Mouse (Mus musculus) lung, embryonic 16.5 days (tissue): ENCODE measurements around the gene Atp6v1g3. TPM values are rescaled to one million over a fixed set of nuclear protein-coding genes. Genes with fewer than 3 reads are reported as not detected.

ENCODE experiments used
- ATAC-seq: fragments of 200-750 bp; cut with Nextera tagmentation; 2 replicates; pipeline ENCODE4 v1.8.0; 2017; ENCODE audit warnings: low read depth, mild to moderate bottlenecking, moderate library complexity
- H3K27ac ChIP-seq: fragments of 300-500 bp; sonication (generic); 2 replicates; pipeline ENCODE4 v1.5.1; 2014; ENCODE audit warnings: mild to moderate bottlenecking, control low read depth, low read length
- H3K27me3 ChIP-seq: fragments of 300-500 bp; sonication (generic); 2 replicates; pipeline ENCODE4 v1.6.1; 2014; ENCODE audit warnings: low read depth, low read length, mixed read lengths; ENCODE audit not compliant: control insufficient read depth, insufficient read depth
- H3K36me3 ChIP-seq: fragments of 300-500 bp; sonication (generic); 2 replicates; pipeline ENCODE4 v1.6.1; 2014; ENCODE audit warnings: low read length; ENCODE audit not compliant: control insufficient read depth, insufficient read depth
- H3K4me1 ChIP-seq: fragments of 300-500 bp; sonication (generic); replicated peaks from 2 replicates; pipeline ENCODE4 v1.6.1; 2014; ENCODE audit warnings: low read length, mixed read lengths; ENCODE audit not compliant: control insufficient read depth, insufficient read depth
- H3K4me2 ChIP-seq: fragments of 300-500 bp; sonication (generic); 2 replicates; pipeline ENCODE4 v1.6.1; 2014; ENCODE audit warnings: low read depth, low read length, control low read depth
- H3K4me3 ChIP-seq: fragments of 300-500 bp; sonication (generic); 2 replicates; pipeline ENCODE4 v1.5.1; 2014; ENCODE audit warnings: mild to moderate bottlenecking, low read length, control low read depth
- H3K9ac ChIP-seq: fragments of 300-500 bp; sonication (generic); 2 replicates; pipeline ENCODE4 v1.6.1; 2014; ENCODE audit warnings: low read length, control low read depth
- H3K9me3 ChIP-seq: fragments of 300-500 bp; sonication (generic); 2 replicates; pipeline ENCODE4 v1.6.1; 2016; ENCODE audit warnings: low read length; ENCODE audit not compliant: control insufficient read depth
- WGBS: fragments of 180-500 bp; shearing (Covaris S2); extraction: QIAGEN DNeasy Blood & Tissue Kit; methylation state at CpG from one replicate; pipeline ENCODE4 v1.1.7; 2014; 5-methylcytosine and 5-hydroxymethylcytosine counted together
- polyA plus RNA-seq: library from polyadenylated mRNA; unstranded; fragments of >200 nt; fragmentation: Nextera tagmentation; extraction: Ambion mirVana; gene quantifications from 2 replicates; pipeline ENCODE4 v1.2.1, GENCODE M21; 2015

Gene Atp6v1g3
- polyA plus RNA-seq, 1 experiment from 2014 or later: not detected

DNA sequence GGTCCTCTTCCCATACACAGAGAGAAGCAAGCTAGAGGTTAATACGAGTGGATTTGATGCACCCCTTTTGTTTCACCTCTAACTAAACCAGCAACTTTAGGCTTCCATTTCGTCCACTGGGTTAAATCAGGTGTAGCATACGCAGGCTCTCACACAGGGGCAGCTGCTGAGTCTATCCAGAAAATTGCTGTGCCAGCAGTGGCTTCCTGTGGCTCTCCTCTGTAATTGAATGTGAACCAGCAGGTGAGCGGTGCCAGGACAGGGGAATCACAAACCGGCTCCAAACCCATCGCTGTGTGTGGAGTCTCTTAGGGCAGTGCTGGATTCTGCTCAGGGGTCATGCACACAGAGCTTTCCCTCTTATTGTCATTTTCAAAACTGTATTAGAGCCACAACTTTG is 7.6 kb downstream of the Atp6v1g3 start:
- H3K4me1 ChIP-seq: peaks cover 5% of the 10 kb centered on the region; the same call in 1 of the 2 replicates
- no peak overlapping the region for H3K4me2 ChIP-seq
- H3K4me3 ChIP-seq: no peak overlapping the region
- H3K27me3 ChIP-seq: no peaks in the 10 kb centered on the region
- no peak for ATAC-seq
- no peak overlapping the region for H3K9ac ChIP-seq
- WGBS: 75% methylated on average over 6 of the region's 6 CpGs
- H3K9me3 ChIP-seq: no peaks in the 10 kb centered on the region
- H3K36me3 ChIP-seq: no peaks in the 10 kb centered on the region
- no peak overlapping the region for H3K27ac ChIP-seq

DNA sequence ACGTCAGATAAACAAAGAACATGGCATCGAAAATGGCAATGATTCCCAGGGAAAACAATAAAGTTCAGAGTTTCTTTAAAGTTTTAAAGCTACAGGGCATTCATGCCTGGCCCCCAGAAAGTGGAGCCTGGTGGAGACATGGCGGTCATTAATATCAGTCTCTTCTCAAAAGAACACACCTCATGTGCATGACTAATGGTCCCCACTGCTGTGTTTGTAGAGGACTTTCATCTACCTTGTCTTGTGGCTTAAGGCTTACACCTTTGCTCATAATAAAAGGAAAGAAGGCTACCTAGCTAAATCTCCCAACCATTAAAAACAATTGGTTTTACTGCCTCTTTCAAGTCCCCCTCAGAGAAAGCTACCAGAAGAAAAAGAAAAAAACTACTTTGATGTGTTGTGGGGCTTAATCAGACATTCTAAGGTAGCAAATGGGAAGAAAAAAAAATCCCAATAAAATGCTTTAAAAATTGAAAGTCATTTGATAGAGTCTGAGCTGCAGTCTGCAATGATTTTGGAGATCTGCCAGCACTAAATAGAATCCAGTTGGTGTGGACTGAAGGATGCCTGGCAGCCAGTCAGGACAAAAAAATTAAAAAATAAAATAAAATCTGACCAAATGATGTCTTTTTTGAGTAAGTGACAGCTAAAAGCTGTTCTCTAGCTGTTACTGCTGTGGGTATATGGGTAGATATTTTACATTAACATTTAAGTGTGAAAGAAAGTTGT is 9.0 kb downstream of the Atp6v1g3 start:
- H3K9me3 ChIP-seq: no peaks in the 10 kb centered on the region
- H3K9ac ChIP-seq: no peak overlapping the region
- no peak overlapping the region for H3K4me3 ChIP-seq
- no peaks in the 10 kb centered on the region for H3K36me3 ChIP-seq
- ATAC-seq: peak; percentile 75; the same call in 1 of the 2 replicates
- WGBS: 75% methylated on average over 3 of the region's 3 CpGs
- no peak overlapping the region for H3K4me2 ChIP-seq
- no peaks in the 10 kb centered on the region for H3K27me3 ChIP-seq
- H3K4me1 ChIP-seq: peaks cover 5% of the 10 kb centered on the region; the same call in 1 of the 2 replicates
- H3K27ac ChIP-seq: no peak overlapping the region

DNA sequence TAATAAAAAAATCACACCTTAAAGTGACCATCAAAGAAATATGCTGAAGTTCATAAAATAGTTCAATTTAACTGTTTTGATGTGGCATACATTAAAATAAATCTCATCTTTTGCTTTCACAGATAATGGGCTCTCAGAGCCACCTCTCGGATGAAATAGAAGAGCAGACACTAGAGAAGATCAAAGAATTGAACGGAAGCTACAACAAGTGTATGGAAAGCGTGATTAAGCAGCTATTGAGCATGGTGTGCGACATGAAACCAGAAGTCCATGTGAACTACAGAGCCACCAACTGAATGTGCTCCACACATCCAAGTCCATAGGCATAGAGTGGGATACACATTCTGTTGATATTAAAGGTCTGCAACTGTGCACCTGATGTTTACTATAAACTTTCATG is 14.1 kb downstream of the Atp6v1g3 start:
- Histone ChIP-seq H3K27ac (no peak overlapping the region), H3K9ac (no peak overlapping the region), H3K4me2 (no peak overlapping the region), H3K27me3 (no peaks in the 10 kb centered on the region), H3K4me3 (no peak overlapping the region), H3K4me1 (peaks cover 12% of the 10 kb centered on the region), H3K36me3 (no peaks in the 10 kb centered on the region), H3K9me3 (no peaks in the 10 kb centered on the region)
- WGBS: 89% methylated on average over 4 of the region's 4 CpGs
- no peak for ATAC-seq

DNA sequence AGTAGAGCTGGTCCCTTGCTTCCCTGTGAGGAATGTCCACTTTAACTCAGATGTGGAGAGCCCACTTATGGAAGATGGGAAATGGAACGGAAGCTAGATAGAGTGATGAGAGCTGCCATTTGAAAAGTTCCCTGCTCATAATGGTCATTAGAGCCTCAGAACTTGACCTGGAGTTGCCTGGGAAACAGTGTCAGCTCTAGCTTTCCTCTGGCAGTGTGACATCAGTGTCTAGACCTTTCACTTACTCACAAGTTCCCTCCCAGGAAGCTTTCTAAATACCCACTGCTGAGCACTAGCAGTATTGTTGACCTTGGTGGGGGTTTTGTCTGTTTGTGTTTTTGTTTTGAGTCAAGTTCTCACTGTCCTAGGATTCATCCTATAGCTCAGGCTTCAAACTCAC is 15.2 kb downstream of the Atp6v1g3 start:
- WGBS: 45% methylated on average over 1 of the region's 1 CpGs
- Histone ChIP-seq H3K4me2 (no peak overlapping the region), H3K9me3 (no peaks in the 10 kb centered on the region), H3K9ac (no peak overlapping the region), H3K36me3 (no peaks in the 10 kb centered on the region), H3K27me3 (no peaks in the 10 kb centered on the region), H3K27ac (no peak overlapping the region), H3K4me3 (no peak overlapping the region), H3K4me1 (peaks cover 11% of the 10 kb centered on the region)
- no peak for ATAC-seq

DNA sequence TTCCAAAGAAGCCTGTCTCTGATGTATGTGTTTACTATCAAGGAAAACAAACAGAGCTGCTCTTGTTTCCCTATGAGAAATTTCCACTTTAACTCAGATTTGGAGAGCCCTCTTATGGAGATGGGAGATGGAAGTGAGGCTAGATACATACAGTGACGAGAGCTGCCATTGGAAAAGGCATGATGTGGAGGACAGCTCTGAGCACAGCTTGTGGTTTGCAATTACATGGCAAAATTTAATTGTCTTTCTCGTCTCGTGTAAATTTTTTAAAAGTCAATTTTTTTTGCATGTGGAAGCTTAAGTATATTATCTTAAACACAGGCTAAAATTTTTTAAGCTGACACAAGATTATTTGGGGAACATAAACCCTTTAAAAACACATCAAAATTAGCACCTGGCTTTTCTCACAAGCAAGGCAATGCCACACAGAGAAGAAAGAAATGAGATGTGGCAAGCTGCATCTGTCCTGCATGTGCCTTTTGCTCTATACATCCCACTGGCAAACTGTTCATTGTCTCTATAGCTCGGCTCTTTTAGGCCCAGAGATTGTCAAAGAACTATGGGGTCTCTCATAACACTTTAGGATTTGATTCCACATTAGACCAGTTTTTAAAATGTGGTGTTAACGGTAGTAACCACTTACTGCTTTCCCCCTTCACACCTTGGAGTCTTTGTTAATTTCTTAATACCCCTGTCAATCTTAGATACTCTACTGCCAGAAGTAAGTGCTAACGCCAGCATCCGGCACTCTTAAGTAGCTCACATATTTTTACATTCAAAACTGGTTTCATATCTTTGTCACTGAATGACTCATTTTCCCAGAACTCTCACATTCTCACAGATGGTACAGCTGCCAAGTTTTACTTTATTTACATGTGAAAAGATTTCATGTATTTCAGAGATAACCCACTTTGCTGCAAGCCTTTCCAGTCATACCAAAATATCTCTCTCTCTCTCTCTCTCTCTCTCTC is 16.2 kb downstream of the Atp6v1g3 start:
- peaks cover 11% of the 10 kb centered on the region for H3K4me1 ChIP-seq
- 36% methylated on average over 7 of the region's 7 CpGs for WGBS
- H3K4me3 ChIP-seq: no peak overlapping the region
- no peaks in the 10 kb centered on the region for H3K36me3 ChIP-seq
- H3K9me3 ChIP-seq: no peaks in the 10 kb centered on the region
- H3K27ac ChIP-seq: peak overlapping the region; percentile 41; the same call in 1 of the 2 replicates
- no peak overlapping the region for H3K4me2 ChIP-seq
- no peak overlapping the region for H3K9ac ChIP-seq
- ATAC-seq: peak; percentile 85
- no peaks in the 10 kb centered on the region for H3K27me3 ChIP-seq

DNA sequence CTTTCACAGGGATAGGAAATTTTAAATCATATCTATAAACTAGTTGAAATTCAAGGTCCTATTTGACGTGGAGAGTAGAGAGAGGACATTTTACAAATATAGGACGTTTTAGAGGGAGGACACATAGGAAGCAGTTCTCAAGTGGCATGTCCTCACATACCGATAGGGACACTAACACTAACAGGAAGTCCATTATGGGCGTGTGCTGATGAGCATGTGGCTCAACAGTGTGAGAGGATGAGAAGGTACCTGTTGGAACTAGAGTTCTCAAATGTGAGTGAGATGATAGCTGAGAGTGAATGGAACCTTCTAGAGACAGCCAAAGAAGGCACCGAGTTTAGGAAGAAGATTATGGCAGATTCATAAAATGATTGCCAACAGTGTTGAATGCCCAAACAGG is 17.9 kb downstream of the Atp6v1g3 start:
- Histone ChIP-seq H3K27me3 (no peaks in the 10 kb centered on the region), H3K9me3 (no peaks in the 10 kb centered on the region), H3K9ac (no peak overlapping the region), H3K4me1 (peaks cover 11% of the 10 kb centered on the region), H3K4me2 (no peak overlapping the region), H3K36me3 (no peaks in the 10 kb centered on the region), H3K4me3 (no peak overlapping the region), H3K27ac (no peak overlapping the region)
- WGBS: 61% methylated on average over 5 of the region's 5 CpGs
- no peak for ATAC-seq

DNA sequence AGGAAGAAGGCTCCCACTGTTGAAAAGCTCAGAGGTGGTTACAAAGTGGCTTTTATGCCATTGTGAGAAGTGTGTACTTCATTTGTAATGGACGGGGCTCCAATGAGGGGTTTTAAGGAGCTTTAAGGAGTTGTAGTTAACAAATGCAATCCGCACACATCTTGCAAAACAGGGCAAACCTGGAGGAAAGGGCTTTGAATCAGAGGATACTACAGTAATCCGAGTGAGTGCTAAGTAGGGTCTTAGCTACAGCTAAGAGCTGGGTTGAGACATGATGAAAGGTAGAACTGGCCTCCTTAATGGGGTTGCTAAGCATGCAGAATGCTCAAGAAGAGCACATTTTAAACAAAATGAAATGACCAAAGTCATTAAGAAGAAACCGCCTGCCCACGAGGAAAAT is 20.9 kb downstream of the Atp6v1g3 start:
- WGBS: 75% methylated on average over 5 of the region's 5 CpGs
- ATAC-seq: no peak
- no peak overlapping the region for H3K4me3 ChIP-seq
- no peaks in the 10 kb centered on the region for H3K9me3 ChIP-seq
- no peak overlapping the region for H3K4me2 ChIP-seq
- no peak overlapping the region for H3K9ac ChIP-seq
- H3K36me3 ChIP-seq: no peaks in the 10 kb centered on the region
- H3K27me3 ChIP-seq: no peaks in the 10 kb centered on the region
- peaks cover 9% of the 10 kb centered on the region for H3K4me1 ChIP-seq
- no peak overlapping the region for H3K27ac ChIP-seq

DNA sequence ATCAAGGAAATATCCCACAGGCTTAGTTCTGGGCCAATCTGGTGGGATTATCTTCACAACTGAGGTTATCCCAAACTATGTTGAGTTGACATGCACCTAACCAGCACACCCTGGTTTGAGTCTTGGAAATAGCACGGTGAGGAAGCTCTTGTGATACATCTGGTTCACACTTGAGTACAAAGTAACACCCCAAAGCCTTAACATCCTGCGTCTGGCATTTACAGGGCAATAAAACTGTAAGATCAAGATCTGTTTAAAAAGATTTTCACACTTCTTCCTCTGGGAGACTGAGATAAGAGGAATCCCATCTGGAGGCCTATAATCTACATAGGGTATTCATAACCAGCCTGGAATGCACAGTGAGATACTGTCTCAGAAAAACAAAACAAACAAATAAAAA is 24.6 kb downstream of the Atp6v1g3 start:
- no peak overlapping the region for H3K4me3 ChIP-seq
- H3K27ac ChIP-seq: no peak overlapping the region
- ATAC-seq: no peak
- H3K9me3 ChIP-seq: no peaks in the 10 kb centered on the region
- no peak overlapping the region for H3K4me2 ChIP-seq
- no peaks in the 10 kb centered on the region for H3K4me1 ChIP-seq
- H3K36me3 ChIP-seq: no peaks in the 10 kb centered on the region
- no peak overlapping the region for H3K9ac ChIP-seq
- WGBS: 47% methylated on average over 2 of the region's 2 CpGs
- no peaks in the 10 kb centered on the region for H3K27me3 ChIP-seq

DNA sequence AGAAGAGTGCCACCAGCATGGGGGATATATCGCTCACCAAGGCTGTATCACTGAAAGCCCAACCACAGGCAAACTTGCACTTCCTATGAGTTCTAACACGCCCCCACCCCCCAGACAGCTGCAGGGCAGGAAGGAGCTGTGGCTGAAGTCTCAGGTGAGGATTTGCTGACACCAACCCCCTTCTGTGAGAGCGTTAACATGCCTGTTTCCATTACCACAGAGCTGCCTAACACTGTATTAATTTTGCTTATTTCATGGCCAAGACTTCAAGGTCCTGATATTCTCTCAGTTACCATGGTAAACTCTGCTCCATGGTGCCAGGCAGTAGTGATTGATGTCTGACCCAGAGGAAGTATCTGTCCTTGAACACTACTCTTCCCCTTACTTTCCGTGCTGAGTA is 26.0 kb downstream of the Atp6v1g3 start:
- WGBS: 44% methylated on average over 4 of the region's 4 CpGs
- H3K4me1 ChIP-seq: no peaks in the 10 kb centered on the region
- no peaks in the 10 kb centered on the region for H3K27me3 ChIP-seq
- ATAC-seq: peak; percentile 31; the same call in 1 of the 2 replicates
- H3K4me2 ChIP-seq: no peak overlapping the region
- H3K9ac ChIP-seq: no peak overlapping the region
- no peaks in the 10 kb centered on the region for H3K36me3 ChIP-seq
- no peaks in the 10 kb centered on the region for H3K9me3 ChIP-seq
- no peak overlapping the region for H3K27ac ChIP-seq
- no peak overlapping the region for H3K4me3 ChIP-seq
